Mouse (Mus musculus): ENCODE measurements around the gene Ttc41. TPM values are rescaled to one million over a fixed set of nuclear protein-coding genes. Genes with fewer than 3 reads are reported as not detected.

Gene Ttc41
- total RNA-seq, 2 experiments from 2014 or later, result 1.2 to 1.4 TPM

DNA sequence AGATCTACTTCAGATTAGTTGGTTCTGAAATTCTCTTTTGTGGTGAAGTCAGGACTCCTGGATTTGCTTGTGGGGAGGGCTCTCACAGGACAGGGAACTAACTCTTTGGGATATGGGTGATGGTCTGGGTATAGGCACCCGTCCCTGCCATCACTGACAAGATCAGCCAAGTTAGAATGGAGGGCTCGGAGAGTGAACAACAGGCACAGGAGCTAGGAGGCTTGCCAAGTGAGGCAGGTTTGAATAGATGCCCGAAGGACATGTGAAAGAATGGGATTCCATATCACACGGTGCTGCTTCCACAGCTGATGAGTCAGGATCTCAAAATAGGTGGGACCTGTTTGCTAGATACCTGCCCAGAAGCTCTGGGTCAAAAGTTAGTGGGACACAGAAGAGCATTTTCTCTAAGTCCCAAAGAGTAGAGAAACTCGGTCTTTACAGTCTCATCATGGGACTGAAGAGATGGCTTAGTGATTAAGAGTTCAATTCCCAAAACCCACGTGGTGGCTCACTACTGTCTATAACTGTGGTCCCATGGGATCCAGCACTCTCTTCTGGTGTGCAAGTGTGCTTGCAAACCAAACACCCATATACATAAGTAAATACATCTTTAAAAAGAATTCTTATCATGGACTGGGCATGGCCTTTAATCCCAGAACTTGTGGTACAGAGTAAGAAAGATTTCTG, 50.3 kb downstream of the Ttc41 start:
- no peak for DNase-seq (ENCODE audit: low spot score in 2 of 2)

DNA sequence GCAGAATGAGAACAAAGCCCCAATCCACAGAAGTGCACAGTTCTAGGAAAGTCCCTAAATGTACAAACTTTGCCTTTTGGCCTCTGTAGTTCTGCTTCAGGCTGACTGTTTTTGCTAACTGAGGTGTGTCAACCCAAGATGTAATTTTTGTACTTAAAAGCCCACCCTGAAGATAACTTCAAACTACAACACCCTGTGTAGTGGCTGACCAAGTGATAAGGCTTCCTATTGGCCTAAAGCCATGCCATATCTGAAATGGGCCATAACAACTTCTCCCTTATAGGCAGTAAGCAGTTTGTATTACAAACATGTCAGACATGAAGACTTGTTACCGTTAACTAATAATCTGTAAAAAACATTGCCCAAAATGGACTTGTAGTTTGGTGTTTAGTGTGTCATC, 52.1 kb downstream of the Ttc41 start:
- DNase-seq (ENCODE audit: low spot score in 2 of 2), result no peak

DNA sequence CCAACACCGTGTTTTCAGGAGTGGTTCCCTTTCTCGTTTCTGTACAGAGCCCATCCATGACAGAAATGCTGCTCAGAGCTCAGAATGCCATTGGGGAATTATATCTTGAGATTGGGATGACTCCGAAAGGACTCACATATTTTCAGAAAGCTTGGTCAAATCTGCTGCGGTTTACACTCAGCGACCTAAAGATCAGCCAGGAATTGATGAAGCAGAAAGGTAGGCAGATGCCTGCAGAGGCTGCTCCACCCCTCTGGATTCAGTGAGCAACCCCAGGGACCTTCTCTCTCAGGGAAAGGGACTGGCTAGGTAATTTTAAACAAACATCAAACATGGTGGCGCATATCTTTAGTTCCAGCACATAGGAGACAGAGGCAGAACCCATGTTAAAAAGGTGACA, 52.6 kb downstream of the Ttc41 start:
- no peak for DNase-seq (ENCODE audit: low spot score in 2 of 2)

DNA sequence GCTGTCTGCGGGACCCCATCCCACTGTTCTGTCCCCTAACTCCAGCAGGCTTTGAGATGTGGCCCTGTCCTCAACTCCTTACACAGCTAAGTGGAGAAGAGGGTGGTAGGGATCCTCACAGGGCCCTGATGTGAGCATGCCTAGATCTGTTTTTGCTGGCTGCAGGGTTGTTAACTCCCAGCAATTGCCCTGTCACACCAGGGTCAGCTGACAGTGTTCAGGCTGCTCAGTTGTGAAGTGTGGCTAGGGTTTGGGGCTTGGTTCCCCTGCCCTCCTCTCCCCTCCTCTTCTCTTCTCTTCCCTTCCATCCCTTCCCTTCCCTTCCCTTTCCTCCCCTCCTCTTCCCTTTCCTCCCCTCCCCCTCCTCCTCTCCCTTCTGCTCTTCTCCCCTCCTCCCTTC, 55.6 kb downstream of the Ttc41 start:
- no peak for DNase-seq (ENCODE audit: low spot score in 2 of 2)

DNA sequence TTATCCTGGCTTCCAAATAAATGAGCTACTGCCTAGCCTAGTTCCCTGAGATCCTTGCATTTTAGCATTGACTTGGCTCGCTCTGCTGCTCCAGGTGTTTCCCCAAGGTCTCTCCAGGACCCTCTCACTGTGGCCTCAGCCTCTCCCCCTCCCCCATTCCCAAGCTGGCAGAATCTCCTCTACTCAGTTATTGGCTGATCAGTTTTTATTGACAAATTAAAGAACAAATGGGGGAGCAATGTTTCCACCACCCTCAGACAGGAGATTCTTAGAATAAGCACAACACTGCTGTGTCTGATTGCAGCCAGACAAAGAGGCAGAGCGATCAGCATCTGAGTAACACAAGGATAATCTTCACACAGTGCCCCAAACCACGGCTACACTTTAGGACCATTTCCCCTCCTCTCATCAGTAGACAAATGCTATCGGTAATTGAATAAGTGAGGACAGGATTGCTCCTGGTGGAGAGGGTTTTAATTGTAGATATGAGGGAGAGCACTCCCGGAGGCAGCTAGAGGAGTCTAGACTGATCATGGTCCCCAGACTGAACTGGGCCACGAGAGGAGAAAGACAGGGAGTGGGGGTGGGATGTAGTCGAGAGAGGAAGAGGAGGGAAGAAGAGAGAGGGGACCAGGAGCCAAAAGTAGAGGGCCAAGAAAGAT, 56.2 kb downstream of the Ttc41 start:
- no peak for DNase-seq (ENCODE audit: low spot score in 2 of 2)

DNA sequence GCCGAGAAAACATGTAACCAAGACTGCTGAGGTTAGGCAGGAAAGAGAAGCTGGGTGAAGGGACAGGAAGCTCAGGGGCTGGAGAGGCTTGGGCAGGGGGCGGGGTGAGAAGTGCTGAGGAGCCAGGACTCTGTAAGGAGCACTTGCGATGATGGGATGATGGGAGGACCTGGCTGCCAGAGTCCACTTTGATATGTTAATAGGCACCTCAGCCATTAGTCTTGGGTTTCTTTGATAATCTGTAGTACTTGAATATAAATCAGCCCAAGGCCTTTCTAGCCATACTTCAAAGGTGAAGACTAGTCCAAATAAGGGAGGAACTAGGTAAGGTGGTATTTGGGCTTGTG, 56.7 kb downstream of the Ttc41 start:
- no peak for DNase-seq (ENCODE audit: low spot score in 2 of 2)

DNA sequence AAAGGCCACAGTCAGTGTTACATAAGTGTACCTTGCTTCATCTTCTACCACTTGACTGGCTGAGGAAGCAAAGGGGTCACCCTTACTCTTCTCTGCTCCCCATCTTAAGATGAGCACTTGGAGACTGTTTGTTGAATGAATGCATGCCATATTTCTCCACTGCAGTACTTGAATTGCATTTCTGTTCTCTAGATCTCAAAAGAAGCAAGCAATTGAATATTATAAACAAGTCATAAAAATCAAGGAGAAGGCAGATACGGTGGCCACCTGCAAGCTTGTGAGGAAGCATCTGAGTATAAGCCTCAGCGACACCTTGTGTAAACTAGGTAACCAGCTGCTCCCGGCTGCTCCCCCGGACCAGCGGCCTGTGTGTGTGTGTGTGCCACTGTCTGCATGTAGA, 58.1 kb downstream of the Ttc41 start, which contains the start of gene Gm49358:
Gene Gm49358, plus strand, starts transcription at position 301 of the 400 bp plus-strand sequence.
- no peak for DNase-seq (ENCODE audit: low spot score in 2 of 2)

DNA sequence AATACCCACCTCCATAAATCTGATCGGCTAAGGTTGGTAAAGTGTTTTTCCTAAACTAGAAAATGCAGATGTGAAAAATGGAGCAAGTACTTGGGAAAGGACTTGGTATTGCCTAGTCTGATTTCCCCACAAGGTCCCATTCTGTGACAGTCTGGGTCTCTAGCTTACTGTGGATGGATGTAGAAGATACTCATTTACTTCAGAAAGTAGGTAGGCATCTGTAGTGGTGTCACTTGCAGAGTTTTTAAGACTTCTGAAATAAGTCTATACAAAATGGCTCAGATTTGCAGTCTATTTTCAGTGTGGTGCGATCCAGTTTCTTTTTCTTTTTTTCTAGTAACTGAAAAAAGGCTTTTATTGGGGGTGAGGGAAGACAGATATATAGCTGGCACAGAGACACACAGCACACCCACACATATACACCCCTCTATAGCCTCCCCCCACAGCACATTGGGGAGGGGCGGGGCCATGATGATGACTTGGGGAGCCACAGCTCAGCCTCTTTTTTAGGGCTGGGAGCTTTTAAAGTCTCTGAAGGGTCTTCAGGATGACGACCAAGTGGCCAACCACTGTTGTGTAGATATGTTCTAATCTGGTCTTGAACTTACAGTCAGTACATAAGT, 59.8 kb downstream of the Ttc41 start:
- DNase-seq (ENCODE audit: low spot score in 2 of 2), result no peak

DNA sequence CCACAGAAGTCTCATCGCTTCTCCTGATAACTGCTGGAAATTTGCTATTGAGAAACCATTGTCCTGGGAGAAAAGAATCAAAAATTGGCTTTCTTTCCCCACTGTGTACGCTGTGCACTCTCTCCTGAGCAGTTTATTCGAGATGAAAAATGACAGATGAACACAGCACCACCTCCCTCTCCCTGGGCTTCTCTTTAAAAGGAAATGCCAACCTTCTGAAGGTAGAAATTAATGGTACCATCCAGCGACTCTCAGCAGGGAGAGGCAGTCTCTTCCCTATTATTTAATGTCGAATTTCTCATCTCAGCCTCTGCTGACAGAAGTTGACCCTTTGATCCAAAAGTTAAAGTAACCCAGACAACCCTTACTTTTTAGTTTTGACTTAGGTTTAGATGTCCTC, 63.6 kb downstream of the Ttc41 start:
- DNase-seq (ENCODE audit: low spot score in 2 of 2), result no peak

DNA sequence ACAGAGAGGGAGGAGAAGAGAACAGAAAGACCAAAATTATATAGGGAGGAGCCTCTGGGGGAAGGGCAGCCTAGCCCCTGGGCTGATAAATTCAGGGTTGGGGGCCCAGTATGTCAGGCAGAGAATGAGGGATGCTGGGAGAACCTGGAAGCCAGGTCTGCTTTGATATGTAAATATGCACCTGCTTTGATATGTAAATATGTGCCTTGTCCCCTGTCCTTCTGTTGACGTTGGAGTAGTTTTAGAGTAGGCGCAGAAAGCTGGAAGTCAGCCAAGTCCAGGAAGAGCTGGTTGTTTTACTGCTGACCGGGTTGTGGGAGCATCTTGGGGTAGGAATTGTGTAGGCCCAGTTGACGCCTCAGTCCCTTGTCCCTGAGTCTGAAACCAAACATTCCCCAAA, 64.2 kb downstream of the Ttc41 start:
- no peak for DNase-seq (ENCODE audit: low spot score in 2 of 2)

DNA sequence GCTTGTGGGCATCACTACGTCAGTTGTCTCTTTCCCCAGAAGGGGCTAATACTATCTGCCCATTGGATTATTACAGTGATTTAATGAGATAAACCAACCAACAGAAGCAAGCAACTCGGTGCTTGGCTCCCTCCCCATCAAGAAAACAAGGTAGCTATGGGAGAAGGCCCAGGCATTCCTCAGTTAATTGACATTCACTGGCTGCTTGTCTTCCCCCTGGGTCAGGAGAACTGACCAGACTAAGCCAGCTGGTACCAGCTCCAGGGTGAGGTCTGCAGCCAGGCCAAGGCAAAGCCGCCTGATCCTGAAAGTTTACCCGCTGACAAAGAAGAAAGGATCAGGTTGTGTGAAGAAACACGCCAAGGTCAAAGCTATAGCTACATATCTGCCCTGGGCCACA, 66.1 kb downstream of the Ttc41 start:
- DNase-seq (ENCODE audit: low spot score in 2 of 2), result no peak

DNA sequence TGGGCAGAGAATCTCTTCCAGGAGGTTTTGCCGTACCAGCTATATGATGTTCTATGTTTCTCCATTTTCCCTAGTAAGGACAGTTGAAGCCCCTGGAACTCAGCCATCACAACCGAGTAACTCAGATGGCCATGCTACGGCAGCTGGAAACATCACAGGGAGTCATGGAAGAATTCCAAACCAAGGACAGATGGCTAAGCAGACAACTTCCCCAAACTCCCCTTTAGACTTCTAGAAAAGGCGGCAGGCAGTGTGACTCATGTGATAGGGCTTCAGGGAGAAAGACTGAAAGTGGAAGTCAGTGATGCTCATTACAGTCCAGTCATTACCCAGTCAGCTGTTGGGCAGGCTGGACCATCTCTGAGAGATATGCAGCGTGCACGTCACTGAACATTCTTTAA, 66.6 kb downstream of the Ttc41 start:
- no peak for DNase-seq (ENCODE audit: low spot score in 2 of 2)

DNA sequence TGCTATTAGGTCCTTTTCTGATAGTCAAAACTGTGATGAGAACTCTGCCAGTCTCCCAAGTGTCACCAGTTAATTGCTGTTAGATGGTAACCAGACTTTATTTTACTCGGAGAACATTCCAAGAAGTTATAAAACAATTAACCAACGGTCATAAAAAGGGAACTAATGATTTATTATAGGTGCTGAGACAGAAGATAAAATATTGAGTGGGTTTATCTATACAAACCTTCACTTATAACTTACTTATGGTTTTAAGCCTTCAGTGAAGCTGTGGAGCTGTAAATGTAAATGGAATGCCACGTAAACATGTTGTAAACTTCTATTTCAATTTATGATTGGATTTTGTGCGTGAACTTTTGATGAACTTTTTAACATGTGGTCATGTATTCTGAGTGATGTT, 67.7 kb downstream of the Ttc41 start:
- DNase-seq (ENCODE audit: low spot score in 2 of 2), result no peak

DNA sequence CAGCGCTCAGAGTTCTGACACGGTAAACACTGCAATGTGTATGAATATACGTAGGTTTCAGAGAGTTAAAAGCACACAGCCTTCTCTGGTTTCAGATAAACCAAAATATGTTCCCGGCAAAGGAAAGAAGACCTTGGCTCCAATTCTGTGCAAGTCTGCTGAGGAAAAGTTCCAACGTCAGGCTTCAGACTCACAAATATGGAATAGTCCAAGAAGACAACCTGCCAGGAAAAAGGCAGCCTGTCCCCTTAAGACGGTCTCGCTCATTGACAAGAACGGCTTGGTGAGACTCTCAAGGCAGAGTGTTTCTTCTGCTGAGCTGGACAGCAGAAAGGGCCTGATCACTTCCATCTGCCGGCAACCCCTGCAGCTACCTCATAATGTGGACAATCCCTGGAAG, 70.7 kb downstream of the Ttc41 start:
- DNase-seq (ENCODE audit: low spot score in 2 of 2), result no peak

DNA sequence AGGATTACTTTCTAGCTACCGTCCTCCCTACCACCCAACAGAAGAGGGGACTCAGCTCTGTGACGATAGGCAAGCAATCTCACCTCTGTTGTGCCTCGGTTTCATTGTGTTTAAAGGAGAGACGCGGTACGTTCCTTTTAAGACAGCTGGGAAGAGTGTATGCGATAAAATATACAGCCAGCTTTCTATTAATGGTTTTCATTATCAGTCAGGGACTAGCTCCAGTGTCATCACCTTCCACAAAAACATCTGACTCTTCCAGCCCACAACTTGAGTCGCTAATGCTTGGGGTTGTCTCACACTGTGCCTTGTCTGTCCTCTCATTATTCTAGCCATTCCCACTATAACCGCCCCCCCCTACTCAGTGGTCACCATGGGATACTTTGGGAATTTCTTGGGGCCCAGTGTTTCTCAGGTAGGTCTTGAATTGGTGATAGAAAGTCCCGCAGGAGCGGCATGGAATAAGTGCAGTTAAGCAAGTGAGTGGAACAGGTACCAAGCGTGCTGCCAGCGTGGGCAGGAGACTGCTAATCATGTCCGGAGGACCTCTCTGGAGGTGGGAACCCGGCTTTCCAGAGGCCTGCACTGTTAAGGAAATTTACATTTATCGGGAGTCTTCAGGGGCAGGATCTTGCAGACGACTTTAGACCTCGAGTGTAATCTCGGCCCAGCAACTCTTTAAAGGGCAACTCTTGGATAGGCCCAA, 72.2 kb downstream of the Ttc41 start:
- DNase-seq (ENCODE audit: low spot score in 2 of 2), result no peak

DNA sequence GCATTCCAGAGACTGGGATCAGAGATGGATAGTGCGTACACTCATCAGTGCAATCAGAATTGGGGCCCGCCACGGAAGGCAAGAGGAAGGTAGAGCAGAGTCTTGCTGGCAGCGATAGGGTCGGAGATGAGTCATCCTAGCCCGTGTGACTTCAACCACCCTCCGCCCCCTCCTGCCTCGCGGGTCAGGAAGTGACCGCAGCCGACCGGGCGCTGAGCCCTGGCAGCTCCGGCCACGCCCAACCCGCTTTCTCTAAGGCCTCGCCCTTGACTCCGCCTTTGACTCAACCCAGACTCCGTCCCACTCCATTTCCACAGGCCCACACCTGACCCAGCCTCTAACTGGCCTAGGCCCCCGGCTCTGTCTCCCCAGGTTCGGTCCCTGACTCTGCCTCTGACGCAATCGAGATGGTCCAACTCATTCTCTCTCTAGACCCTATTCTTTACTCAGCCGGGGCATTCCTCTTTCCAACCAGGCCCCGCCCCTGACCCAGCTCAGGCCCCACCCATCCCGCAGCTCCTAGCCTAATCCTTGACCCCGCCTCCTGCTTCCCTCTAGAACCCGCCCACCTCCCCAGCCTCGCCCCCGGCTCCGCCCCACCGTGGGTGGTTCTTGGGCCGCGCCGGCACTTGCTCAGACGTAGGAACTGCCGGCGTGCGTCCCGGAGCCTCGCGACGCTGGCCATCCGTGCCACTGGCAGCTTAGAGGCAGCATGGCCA, 72.9 kb downstream of the Ttc41 start, which contains the start of gene Nt5dc3:
Gene Nt5dc3, plus strand, starts transcription at position 608 of the 719 bp plus-strand sequence.
- DNase-seq (ENCODE audit: low spot score in 2 of 2), result peak; percentile 85 to 92

DNA sequence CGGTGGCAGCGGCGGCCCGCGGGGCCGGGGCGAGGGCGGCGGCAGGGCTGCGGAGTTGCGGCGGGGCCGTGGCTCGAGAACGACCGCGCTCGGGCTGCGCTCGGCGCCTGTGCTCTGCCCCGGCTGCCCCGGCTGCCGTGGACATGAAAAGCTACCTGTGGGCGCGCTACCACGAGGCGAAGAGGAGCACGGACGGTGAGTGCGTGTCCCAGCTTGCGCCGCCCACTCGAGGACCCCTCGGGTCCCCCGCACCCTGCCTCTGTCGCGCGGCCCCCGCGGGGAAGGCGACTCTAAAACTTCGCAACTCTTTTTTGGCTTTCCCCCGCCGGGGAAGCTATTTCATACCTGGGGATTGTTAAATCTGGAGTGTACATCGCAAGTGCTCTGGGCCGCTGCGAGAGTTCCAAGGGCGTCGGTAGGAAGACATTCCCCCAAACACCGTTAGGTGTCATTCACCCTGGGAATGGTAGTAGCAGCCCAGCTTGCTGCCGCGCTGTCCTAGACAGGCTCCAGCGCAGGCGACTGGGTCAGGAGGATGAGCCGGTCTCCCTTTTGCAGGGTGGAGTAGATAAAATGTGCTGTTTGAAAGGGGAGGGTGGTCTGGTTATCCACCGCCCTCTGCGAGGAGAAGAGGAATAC, 73.6 kb downstream of the Ttc41 start:
- DNase-seq (ENCODE audit: low spot score in 2 of 2), result peak; percentile 34 to 40

DNA sequence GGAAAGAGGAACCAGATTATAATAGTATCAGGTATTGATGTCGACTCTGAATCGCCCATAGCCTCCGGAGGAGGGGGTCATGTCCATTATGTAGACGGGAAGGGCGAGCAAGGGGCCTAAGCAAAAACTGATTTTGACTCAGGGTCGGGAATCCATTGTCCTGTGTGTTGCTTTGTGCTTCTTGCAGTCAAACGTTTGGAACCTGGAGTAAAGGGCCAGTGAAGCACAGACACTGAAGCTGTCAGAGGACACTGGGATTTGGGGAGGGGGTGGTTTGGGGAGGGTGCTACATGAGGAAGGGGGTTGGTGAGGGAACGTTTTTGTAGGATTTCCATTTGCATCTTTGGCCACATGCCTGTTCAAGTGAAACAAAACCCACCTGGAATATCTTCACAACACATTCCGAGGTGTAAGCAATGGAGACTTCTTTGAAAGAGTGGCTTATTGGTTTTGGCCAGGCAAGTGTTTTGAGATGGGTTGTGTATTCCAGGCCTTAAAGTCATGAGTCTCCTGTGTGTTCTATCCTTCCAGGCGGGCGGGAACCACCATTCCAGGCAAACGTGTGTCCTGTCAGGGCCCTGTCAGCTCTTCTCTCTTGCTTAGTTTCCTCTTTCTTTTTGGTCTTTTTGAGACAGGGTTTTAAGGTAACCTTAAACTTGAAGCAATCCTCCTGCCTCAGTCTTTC, 74.3 kb downstream of the Ttc41 start:
- no peak for DNase-seq (ENCODE audit: low spot score in 2 of 2)

DNA sequence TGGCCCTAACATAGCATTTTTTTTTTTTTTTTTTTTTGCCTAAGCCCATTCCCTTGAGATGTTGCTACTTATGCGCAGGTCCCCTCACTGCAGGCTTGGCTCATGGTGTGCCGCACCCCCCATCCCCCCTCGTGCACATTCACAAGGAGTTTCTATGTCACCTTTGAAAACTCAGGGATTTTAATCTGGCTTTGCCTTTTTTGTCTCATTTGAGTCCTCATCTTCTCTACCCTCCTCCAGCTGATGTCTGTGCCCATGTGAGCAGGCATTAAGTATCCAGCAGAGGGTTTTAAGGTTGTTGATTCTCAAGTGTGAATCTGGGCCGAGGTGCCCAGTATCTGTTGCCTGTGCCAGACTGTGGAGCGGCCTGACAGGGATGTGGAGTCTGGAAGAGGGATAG, 76.0 kb downstream of the Ttc41 start:
- no peak for DNase-seq (ENCODE audit: low spot score in 2 of 2)

DNA sequence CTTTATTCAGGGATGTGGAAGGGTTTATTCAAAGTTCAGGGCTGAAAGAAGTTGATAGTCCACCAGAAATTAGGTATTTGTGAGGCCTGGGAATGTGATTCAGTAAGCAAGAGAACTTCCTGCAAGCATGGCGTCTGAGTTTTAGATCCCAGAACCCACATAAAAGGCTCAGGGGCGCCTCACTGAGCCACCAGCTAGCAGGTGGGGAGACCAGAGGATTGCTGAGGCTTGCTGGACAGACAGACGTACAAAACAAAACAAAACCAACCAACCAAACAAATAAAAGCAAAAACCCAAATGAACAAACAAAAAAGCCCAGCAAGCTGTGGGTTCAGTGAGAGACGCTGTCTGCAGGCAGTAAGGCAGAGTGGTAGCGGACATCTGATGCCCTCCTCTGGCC, 77.0 kb downstream of the Ttc41 start:
- DNase-seq (ENCODE audit: low spot score in 2 of 2), result no peak

Measured in layer of hippocampus, postnatal 10 days (tissue).